Mouse (Mus musculus): ENCODE results near the gene March10.

GRCm38 (mm10) chr11:105470896-105471295 is 14.4 kb upstream of the March10 start:
- no peak for TF ChIP-seq POLR2A (IDR thresholded peaks at IDR 0.05; ENCODE audit: insufficient read depth, low read depth, low read length)
- no peak for TF ChIP-seq CTCF (IDR thresholded peaks at IDR 0.05; ENCODE audit: insufficient read depth, low read depth, low read length)

Data from olfactory bulb, adult 2 months (tissue).